Mouse (Mus musculus) gastrocnemius, postnatal 4 days (tissue): ENCODE measurements around the gene Trmt6. TPM values are rescaled to one million over a fixed set of nuclear protein-coding genes. Genes with fewer than 3 reads are reported as not detected.

Experiments used
- DNase-seq, 2 experiments: peaks; one replicate each; pipeline ENCODE4 v3.0.0; 2021 to 2022; ENCODE audit warnings: low spot score in 2 of 2, mixed read lengths in 2 of 2
- long read RNA-seq, 2 experiments: library from polyadenylated mRNA; stranded (forward); transcript quantifications; one replicate each; pipeline ENCODE4 v2.0.0; 2021
- total RNA-seq, 2 experiments: library from RNA; stranded (reverse); gene quantifications; 2 replicates each; pipeline ENCODE4 v1.2.3; 2021

The Trmt6 gene
- 10 to 100 TPM; 11.6 to 14.1 TPM for total RNA-seq
- long read RNA-seq, experiment 1, transcript Trmt6-201 (11 exons, 2,828 nt) = major isoform, 36 of 39 reads
- long read RNA-seq, experiment 1, partial matches to known transcripts = 1 of 39 reads
- long read RNA-seq, experiment 1, other reads (novel, unspliced or antisense) = 2 of 39 reads
- long read RNA-seq, experiment 2, transcript Trmt6-201 (11 exons, 2,828 nt) = major isoform, 27 of 32 reads
- long read RNA-seq, experiment 2, partial matches to known transcripts = 1 of 32 reads
- long read RNA-seq, experiment 2, other reads (novel, unspliced or antisense) = 3 of 32 reads

DNA sequence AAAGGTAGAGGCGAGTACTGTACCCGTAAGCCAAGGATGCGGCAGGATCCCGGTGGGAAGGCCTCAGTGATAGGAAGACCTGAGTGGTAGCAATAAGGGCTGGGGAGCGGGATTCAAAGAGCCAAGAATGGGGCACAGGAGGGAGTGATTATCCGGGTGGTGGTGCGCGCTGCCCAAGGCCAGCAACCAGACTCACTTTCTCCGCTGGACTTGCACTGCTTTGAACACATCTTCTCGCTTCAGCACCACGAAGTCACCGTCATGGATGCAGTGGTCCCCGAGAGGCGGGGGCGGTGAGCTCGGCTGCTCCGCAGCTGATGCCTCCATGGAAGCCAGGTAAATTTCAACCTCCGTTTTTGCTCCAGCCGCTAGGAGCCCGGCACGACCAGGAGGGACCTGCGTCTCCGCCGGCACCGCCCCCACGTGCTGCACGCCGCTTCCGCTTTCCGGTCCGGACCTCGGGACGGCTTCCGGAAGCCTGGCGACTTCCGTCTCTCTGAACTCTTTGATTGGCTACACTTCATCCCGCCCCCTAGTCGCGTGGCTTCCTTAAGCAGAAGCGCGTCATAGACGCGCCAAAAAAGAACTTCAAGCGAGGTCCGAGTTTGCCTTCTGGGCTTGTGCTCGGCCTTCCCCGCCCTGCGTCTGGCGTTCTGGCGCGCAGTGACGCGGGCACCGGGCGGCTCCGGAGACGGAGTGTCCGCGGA lies at the start of gene Trmt6, which contains the start of gene Mcm8:
Trmt6 (minus strand) TSS at position 448 of the 707 bp plus-strand sequence.
Mcm8 (plus strand) TSS at position 534 of the 707 bp plus-strand sequence.
- peak; percentile 78 to 91 for DNase-seq

DNA sequence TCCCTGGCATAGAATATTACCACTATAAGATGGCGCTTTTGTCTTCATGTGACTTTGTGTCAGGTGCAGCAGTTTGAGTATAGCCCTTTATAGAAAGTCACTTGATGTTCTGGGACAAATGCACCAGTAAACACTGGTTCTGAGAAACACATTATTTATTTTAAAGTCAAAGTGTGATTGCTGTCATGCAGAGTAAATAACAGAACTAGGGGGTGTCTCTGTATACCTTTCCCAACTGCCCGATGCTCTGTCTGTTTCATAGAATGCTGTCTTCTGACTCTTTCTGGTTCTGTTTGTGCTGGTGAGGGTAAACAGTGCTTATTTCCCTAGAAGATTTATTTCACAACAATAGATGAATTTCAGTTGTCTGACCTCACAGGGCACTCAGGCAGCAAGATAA lies 47.5 kb upstream of the Trmt6 start:
- DNase-seq = no peak

- no peak for DNase-seq
Measured at GRCm38 (mm10) chr2:132861456-132861855, 45.6 kb upstream of the Trmt6 start.

DNA sequence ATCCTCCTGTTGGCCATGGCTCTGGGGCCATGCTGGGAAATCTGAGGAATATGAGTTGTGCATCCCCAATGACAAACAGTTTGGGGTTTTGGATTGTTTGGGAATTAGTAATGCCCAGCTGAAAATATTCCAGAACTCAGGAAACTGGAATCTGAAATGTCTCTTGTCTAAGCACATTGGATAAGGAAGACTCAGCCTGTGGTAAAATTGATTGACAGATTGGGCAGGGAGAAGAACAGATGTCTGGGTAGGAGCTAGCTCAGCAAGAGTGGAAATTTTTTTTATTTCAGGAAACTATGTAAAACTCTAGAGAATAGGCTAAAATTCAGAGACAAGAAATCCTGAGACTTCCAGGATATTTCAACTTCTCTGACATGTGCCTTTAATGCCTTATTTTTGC lies 44.6 kb upstream of the Trmt6 start:
- DNase-seq = no peak

DNA sequence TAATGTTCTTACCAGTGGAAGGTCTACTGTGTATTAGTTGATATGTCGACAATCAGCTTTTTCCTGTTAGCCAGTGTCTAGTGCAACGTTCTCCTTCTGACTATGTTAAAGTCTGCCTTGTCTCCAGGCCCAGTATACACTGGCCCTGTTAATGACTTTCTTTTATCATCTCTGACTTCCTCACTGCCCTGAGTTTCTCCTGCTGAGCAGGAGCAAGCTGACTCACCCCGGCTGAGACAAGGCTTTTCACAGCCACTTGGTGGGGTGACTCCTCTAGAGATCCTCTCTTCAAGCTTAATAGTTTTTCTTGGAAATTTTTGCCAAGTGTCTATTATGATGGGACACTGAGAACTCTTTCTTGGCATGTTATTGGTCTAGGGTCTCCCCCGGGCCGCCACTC lies 40.5 kb upstream of the Trmt6 start:
- no peak for DNase-seq

DNA sequence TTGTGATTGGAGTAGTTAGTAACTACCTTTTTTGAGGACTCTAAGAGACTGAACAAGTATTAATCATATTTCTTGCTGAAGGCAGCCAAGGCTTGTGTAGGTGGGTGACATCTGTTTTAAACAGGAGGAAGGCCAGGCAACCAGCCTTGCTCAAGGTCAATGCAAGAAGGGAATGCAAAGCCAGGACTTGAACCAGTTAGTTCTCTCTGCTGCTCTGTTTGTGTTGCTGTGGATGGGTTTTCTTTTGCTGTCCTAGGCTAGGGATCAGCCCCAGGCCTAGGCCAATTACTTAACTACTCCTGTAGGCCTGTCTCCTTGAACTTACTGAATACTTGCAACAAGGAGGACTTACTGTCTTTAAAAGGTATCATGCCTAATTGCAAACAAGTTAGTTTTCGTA lies 37.2 kb upstream of the Trmt6 start:
- DNase-seq = no peak

DNA sequence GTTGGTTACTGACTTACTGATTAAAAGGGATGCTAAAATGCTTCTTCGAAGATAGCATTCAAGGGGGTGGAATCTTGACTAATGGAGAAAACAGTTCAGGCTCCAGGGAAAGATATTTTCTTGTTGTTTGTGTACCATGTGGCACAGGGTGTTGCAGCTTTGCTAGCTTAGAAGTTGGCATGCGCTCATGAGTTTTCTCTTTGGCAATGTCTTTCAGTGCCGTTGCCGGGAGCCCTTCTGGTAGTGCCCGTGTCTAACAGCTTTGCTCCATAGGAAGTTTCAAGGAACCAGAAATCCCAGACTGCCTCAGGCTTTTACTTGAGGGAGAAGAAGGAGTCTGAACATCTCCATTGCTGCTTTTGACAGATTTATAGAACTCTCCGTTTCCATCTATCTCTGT lies 33.3 kb upstream of the Trmt6 start:
- no peak for DNase-seq

DNA sequence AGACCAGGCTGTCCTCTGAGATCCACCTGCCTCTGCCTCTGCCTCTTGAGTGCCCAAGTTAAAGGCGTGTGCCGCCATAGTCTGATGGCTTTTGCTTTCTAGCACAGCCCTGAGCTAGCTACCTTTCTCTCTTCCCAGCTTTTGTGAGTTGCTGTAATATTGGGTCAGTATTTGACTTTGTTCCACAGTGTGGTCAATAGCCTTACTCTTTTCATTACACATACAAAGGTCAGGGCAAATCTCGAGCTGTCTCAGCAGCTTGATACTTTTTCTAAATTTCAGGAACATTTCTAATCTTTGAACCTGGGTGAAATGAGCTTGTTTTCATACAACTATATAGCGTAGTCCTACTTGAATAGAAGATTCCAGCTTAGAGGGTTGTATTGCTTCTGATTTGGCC lies 32.5 kb upstream of the Trmt6 start:
- no peak for DNase-seq

- DNase-seq = peak in 1 of 2 experiments; percentile 11
Measured at GRCm38 (mm10) chr2:132847581-132847980, 31.7 kb upstream of the Trmt6 start.

DNA sequence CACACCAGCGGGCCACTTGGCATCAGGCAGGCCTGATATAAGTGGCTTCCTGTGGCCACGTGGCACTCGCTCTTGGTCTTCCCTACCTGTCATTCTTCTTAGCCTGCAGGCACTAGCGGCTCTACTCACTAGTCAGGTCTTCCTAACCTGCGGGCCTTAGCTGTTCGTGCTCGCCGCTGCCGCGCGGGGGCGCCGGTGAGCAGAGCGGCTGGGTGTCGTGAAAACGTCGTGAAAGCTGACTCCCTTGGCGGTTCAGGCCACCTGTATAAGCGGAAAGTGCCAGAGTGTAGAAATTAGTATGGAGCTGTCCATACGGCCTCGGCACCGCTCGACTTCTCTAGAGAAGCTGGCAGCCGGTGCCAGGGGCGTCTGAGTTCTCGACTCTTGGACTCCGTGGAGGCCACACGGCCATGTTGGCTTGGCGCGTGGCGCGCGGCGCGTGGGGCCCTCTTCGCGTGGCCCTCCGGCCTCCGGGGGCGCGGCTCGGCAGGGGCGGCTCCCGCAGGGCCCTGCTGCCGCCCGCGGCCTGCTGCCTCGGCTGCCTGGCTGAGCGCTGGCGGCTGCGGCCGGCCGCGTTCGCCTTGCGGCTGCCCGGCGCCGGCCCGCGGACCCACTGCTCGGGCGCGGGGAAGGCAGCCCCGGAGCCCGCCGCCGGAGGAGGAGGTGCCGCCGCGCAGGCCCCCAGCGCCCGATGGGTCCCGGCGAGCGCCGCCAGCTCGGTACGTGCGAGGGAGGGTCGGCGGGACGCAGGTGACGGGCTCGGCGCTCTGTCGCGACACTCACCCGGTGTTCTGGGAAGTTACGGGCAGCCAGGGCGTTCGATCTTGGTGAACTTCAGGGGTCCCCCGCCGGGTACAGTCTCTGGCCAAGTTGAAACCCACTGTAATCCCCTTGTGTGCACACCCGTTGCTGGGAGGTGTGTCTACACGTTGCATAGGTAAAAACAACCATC lies 30.8 kb upstream of the Trmt6 start, which contains the start of gene Crls1:
Crls1 (plus strand) TSS at position 260 of the 952 bp plus-strand sequence.
- DNase-seq = peak; percentile 88 to 90

GRCm38 (mm10) chr2:132841071-132841470 lies 25.2 kb upstream of the Trmt6 start:
- DNase-seq = no peak

- DNase-seq = no peak
Measured at GRCm38 (mm10) chr2:132802976-132803375, 12.9 kb downstream of the Trmt6 start.

DNA sequence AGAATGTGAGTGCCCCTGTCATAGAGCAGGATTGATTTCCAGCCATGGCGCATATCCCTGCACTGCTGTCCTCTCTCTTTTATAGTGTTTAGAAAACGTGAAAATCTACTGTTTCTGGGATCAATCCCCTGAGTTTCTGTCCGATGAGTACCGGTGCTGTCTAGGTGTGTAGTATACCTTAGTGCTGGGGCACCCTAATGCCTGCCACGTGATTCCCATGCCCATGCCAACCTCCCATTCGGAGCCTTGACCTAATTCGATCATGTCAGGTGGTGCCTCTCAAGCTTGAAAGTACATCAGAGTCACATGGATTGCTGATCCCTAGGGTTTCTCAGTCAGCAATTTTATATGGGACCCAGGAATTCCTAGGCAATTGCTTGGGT lies 21.7 kb downstream of the Trmt6 start:
- no peak for DNase-seq

- no peak for DNase-seq
Measured at GRCm38 (mm10) chr2:132793441-132794203, 22.2 kb downstream of the Trmt6 start.

DNA sequence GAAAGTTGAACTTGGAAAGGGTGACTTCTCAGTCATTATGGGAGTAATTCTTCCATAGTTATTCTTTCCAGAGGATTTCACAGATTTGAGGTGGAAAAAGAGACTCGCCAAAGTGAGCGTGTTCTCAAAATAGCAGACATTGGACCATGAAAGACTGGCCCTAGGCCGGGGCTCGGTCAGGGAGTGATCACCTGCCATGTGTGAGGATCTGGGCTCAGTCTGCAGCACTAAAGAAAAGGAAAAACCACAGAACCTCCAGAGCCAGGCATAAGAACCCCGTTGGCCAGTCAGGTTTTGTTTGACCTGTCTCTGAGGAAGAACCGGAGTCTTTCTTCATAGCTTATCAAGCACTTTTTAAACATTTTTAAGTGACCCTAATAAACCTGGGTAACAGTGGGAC lies 31.8 kb downstream of the Trmt6 start:
- no peak for DNase-seq

GRCm38 (mm10) chr2:132781439-132782068 lies 34.3 kb downstream of the Trmt6 start:
- peak; percentile 81 to 91 for DNase-seq

- no peak for DNase-seq
Measured at GRCm38 (mm10) chr2:132780978-132781377, 34.9 kb downstream of the Trmt6 start, which contains the start of gene Chgb. TSS of gene Chgb (plus strand) at chr2:132781278.

DNA sequence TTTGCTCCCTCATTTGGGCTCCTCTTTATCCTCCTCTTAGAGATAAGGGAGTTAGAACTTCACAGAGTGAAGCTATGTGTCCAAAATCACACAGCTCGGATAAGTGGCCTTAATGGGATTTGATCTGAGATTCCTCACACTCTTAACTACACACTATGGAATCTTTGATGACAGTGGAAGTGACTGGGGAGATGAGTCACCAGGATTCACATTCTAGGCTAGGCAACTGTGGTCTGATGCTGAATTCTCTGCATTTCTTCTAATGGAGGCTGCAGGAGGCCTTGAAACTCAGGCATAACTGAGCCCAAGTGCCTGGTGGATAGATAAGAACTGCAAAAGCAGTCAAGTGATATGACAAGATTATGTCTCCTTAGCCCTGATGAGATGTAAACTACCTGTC lies 45.0 kb downstream of the Trmt6 start:
- DNase-seq = no peak

DNA sequence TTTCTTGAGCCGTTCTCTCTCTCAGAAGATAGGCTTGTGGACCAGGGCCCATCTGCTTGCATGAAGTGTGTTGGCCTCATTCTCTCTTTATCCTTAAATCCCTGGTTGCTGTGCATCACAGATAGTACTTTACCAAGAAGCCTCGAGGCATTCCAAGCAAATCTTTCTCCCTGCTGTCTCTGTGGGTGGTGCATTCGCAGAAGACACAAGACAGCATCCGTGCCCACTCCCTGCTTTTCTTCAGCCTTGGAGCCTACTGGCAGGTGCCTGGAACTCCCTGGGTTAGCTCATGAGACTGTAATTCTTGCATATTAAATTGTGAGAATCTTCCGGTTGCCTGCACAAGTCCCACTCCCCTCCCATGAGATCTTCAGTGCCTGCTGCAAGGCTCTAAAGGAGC lies 57.9 kb downstream of the Trmt6 start:
- DNase-seq = no peak
